Mouse (Mus musculus) stomach, postnatal 0 days (tissue): ENCODE measurements at regions not wholly inside any gene's neighbourhood (a gene's known extent, or its start where the extent isn't known, plus 50 kb on each side); places are given as distances from the start of the nearest gene placed in this dataset.
A peak's percentile ranks its signal among the peaks of the same experiment; 100 is the strongest.

Experiments
- ATAC-seq: fragments of 200-750 bp; cut with Nextera tagmentation; 2 replicates; pipeline ENCODE4 v1.8.0; 2017; ENCODE audit not compliant: low FRiP score, low TSS enrichment
- DNase-seq: peaks from one replicate; pipeline ENCODE4 v3.0.0-alpha.2; 2016; ENCODE audit warnings: low spot score
- H3K27ac ChIP-seq: fragments of 300-500 bp; sonication (generic); replicated peaks from 2 replicates; pipeline ENCODE4 v1.5.1; 2014; ENCODE audit warnings: mild to moderate bottlenecking, control low read depth
- H3K27me3 ChIP-seq: fragments of 300-500 bp; sonication (generic); 2 replicates; pipeline ENCODE4 v1.6.1; 2014; ENCODE audit warnings: low read length; ENCODE audit not compliant: control insufficient read depth, insufficient read depth
- H3K36me3 ChIP-seq: fragments of 300-500 bp; sonication (generic); 2 replicates; pipeline ENCODE4 v1.6.1; 2014; ENCODE audit warnings: low read length, mixed read lengths; ENCODE audit not compliant: control insufficient read depth, insufficient read depth
- H3K4me1 ChIP-seq: fragments of 300-500 bp; sonication (generic); replicated peaks from 2 replicates; pipeline ENCODE4 v1.6.1; 2014; ENCODE audit warnings: antibody characterized with exemption; ENCODE audit not compliant: control insufficient read depth, insufficient read depth
- H3K4me2 ChIP-seq: fragments of 300-500 bp; sonication (generic); replicated peaks from 2 replicates; pipeline ENCODE4 v1.6.1; 2014; ENCODE audit warnings: low read depth, mild to moderate bottlenecking, control low read depth, moderate library complexity
- H3K4me3 ChIP-seq: fragments of 300-500 bp; sonication (generic); 2 replicates; pipeline ENCODE4 v1.5.1; 2014; ENCODE audit warnings: low read depth, low read length, control low read depth
- H3K9ac ChIP-seq: fragments of 300-500 bp; sonication (generic); 2 replicates; pipeline ENCODE4 v1.6.1; 2014; ENCODE audit warnings: mild to moderate bottlenecking, low read length, control low read depth, mixed read lengths
- H3K9me3 ChIP-seq: fragments of 300-500 bp; sonication (generic); 2 replicates; pipeline ENCODE4 v1.6.1; 2016; ENCODE audit warnings: low read length; ENCODE audit not compliant: control insufficient read depth
- CTCF ChIP-seq: IDR thresholded peaks from 2 replicates; pipeline ENCODE4 v1.5.1; 2016; ENCODE audit warnings: antibody characterized with exemption, low read depth, mild to moderate bottlenecking, moderate library complexity
- EP300 ChIP-seq: optimal IDR thresholded peaks from 2 replicates; pipeline ENCODE3; 2016; ENCODE audit warnings: antibody characterized with exemption
- WGBS: fragments of 180-500 bp; shearing (Covaris S2); extraction: QIAGEN DNeasy Blood & Tissue Kit; methylation state at CpG from one replicate; pipeline ENCODE4 v1.1.7; 2014; 5-methylcytosine and 5-hydroxymethylcytosine counted together

- Histone ChIP-seq H3K4me3 (no peak overlapping the region), H3K27me3 (no peaks in the 10 kb centered on the region), H3K4me2 (no peak overlapping the region), H3K4me1 (no peaks in the 10 kb centered on the region), H3K9ac (no peak overlapping the region), H3K27ac (no peak overlapping the region), H3K36me3 (no peaks in the 10 kb centered on the region), H3K9me3 (no peaks in the 10 kb centered on the region)
- ATAC-seq (peak; percentile 85), DNase-seq (peak; percentile 48)
- TF ChIP-seq EP300 (no peak), CTCF (no peak)
- 38% methylated on average over 12 of the region's 12 CpGs for WGBS
These were observed 205.6 kb upstream of the Bcor start for GRCm38 (mm10) chrX:12365582-12366323.

- H3K9me3 ChIP-seq = no peaks in the 10 kb centered on the region
- H3K36me3 ChIP-seq = no peaks in the 10 kb centered on the region
- ATAC-seq = no peak
- no peak overlapping the region for H3K4me3 ChIP-seq
- WGBS = 79% methylated on average over 6 of the region's 6 CpGs
- DNase-seq = no peak
- H3K27ac ChIP-seq = no peak overlapping the region
- no peaks in the 10 kb centered on the region for H3K27me3 ChIP-seq
- H3K4me2 ChIP-seq = no peak overlapping the region
- no peak overlapping the region for H3K9ac ChIP-seq
- H3K4me1 ChIP-seq = no peaks in the 10 kb centered on the region
- TF ChIP-seq CTCF (no peak), EP300 (no peak)
These were observed 206.6 kb upstream of the Bcor start for GRCm38 (mm10) chrX:12366801-12367200.

DNA sequence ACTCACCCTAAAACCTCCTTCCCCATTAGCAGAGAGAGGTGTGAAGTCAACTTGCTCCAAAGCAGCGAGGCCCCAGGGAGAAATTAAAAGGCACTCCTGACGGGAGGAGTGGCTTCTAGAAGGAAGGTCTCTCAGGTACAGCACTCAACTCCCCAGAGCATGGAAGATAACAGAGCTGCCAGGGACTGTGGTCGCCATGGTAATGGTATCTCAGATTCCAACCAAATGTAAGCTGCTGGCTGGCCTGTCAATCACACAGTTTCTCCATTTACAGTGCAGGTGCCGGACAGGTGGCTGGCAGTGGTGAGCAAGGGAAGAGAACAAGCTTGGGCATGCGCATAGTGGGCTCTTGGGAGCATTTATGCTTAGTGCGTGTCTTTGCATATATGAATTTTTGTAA is 213.5 kb upstream of the Bcor start:
- H3K4me1 ChIP-seq = no peaks in the 10 kb centered on the region
- no peak overlapping the region for H3K27ac ChIP-seq
- ATAC-seq (peak; percentile 68; the same call in 1 of the 2 replicates), DNase-seq (peak; percentile 39)
- no peaks in the 10 kb centered on the region for H3K27me3 ChIP-seq
- H3K4me2 ChIP-seq = no peak overlapping the region
- H3K9ac ChIP-seq = no peak overlapping the region
- 62% methylated on average over 6 of the region's 6 CpGs for WGBS
- no peak for TF ChIP-seq EP300
- no peak for TF ChIP-seq CTCF
- H3K9me3 ChIP-seq = no peaks in the 10 kb centered on the region
- H3K36me3 ChIP-seq = no peaks in the 10 kb centered on the region
- H3K4me3 ChIP-seq = no peak overlapping the region

DNA sequence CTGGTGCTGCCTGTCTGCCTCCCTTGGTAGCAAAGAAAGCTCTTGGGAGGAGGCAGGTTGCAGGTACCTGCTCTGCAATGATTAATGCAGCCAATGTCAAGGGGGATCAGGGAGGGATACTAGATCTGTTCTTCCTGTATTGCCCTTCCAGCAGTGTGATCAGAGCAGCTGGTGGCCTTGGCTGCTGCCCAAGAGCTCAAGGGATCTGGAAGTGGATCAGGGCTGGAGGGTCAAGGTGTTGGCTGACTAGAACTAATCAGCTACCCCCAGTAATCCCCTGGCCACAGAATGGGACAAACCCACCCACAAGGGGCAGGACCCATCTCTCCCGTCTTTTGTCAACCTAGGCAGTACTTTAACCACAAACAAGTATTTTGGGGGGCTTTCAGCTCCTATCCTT is 211.8 kb upstream of the Atp6ap2 start:
- no peaks in the 10 kb centered on the region for H3K9me3 ChIP-seq
- no peak overlapping the region for H3K27ac ChIP-seq
- no peaks in the 10 kb centered on the region for H3K27me3 ChIP-seq
- no peaks in the 10 kb centered on the region for H3K4me1 ChIP-seq
- no peaks in the 10 kb centered on the region for H3K36me3 ChIP-seq
- no peak for TF ChIP-seq EP300
- no peak for TF ChIP-seq CTCF
- ATAC-seq (no peak), DNase-seq (peak; percentile 15)
- 64% methylated on average over 1 of the region's 1 CpGs for WGBS
- H3K4me2 ChIP-seq = no peak overlapping the region
- no peak overlapping the region for H3K9ac ChIP-seq
- no peak overlapping the region for H3K4me3 ChIP-seq

- DNase-seq (no peak), ATAC-seq (no peak)
- H3K4me3 ChIP-seq = no peak overlapping the region
- 66% methylated on average over 6 of the region's 6 CpGs for WGBS
- H3K36me3 ChIP-seq = no peaks in the 10 kb centered on the region
- no peak overlapping the region for H3K27ac ChIP-seq
- no peaks in the 10 kb centered on the region for H3K27me3 ChIP-seq
- no peaks in the 10 kb centered on the region for H3K4me1 ChIP-seq
- TF ChIP-seq EP300 = no peak
- no peak for TF ChIP-seq CTCF
- H3K9ac ChIP-seq = no peak overlapping the region
- H3K9me3 ChIP-seq = no peaks in the 10 kb centered on the region
- no peak overlapping the region for H3K4me2 ChIP-seq
These were observed 211.2 kb upstream of the Atp6ap2 start for GRCm38 (mm10) chrX:12376238-12376980.

GRCm38 (mm10) chrX:12377441-12377840 is 210.2 kb upstream of the Atp6ap2 start:
- Histone ChIP-seq H3K9me3 (no peaks in the 10 kb centered on the region), H3K4me2 (no peak overlapping the region), H3K27me3 (no peaks in the 10 kb centered on the region), H3K9ac (no peak overlapping the region), H3K27ac (no peak overlapping the region), H3K4me1 (no peaks in the 10 kb centered on the region), H3K36me3 (no peaks in the 10 kb centered on the region), H3K4me3 (no peak overlapping the region)
- TF ChIP-seq CTCF = no peak
- TF ChIP-seq EP300 = no peak
- 56% methylated on average over 7 of the region's 7 CpGs for WGBS
- DNase-seq (no peak), ATAC-seq (no peak)
